Mouse (Mus musculus) erythroblast, embryonic 14.5 days (primary cell): ENCODE results near the gene Jmjd6.

Experiments used
- GATA1 ChIP-seq: IDR thresholded peaks from 2 replicates; pipeline ENCODE4 v1.6.1; 2012; ENCODE audit warnings: low read length, inconsistent platforms, mixed read lengths
- TAL1 ChIP-seq: IDR thresholded peaks from 3 replicates; pipeline ENCODE4 v1.6.1; 2012; ENCODE audit warnings: low read length, inconsistent platforms, mixed read lengths

DNA sequence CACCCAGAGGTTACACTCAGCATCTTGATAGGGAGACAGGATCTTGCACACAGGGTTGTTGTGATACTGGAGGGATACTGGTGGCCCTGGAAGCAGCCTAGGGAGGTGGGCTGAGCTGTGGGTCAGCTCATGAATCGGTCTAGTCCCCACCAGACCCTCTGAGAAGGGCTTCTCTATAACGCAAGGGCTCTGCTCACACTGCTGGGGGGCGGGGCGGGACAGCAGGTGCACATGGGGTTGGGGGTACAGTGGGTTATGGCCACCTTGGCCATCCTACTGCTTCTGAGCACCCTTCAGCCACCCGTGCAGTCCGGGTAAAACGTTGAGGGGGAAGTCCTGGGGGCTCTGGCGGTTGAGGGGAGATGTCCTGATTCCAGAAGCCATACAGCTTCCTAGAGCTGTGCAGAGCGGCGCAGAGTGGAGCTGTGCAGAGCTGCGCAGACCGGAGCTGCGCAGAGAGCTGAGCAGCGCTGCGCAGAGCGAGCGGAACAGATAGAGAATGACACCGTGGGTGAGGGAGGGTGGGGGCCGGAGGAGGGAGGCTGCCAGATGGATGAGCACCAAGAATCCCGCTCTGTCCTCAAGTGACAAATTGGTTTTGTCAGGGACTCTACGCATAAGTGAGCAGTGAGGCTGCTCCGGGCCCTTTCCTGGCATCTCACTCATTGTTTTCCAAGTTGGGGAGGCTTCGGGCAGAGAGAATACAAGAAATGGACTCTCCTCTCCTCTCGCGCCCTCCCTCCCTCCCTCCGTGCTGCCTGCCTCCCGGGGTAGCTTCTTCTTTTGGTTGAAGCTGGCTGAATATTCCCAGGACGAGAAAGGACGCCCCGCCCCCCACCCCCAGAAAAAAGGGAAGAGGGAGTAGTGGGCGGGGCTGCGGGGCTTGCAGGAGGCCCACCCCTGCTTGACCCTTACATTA lies 32.0 kb downstream of the Jmjd6 start:
- TF ChIP-seq GATA1 (no peak), TAL1 (no peak)
